Mouse (Mus musculus) hindbrain, embryonic 11.5 days (tissue): ENCODE data around the gene Nkx2-5. TPM values are rescaled to one million over a fixed set of nuclear protein-coding genes. Genes with fewer than 3 reads are reported as not detected.
A peak's percentile ranks its signal among the peaks of the same experiment; 100 is the strongest.

Experiments
- ATAC-seq: fragments of 200-750 bp; cut with Nextera tagmentation; 2 replicates; pipeline ENCODE4 v1.8.0; 2017; ENCODE audit warnings: mild to moderate bottlenecking, moderate TSS enrichment, moderate library complexity; ENCODE audit not compliant: low FRiP score
- DNase-seq: peaks from one replicate; pipeline ENCODE4 v3.0.0-alpha.2; 2015; ENCODE audit warnings: low spot score
- H3K27ac ChIP-seq: fragments of 300-500 bp; sonication (generic); 2 replicates; pipeline ENCODE4 v1.5.1; 2014; ENCODE audit warnings: mild to moderate bottlenecking, low read depth, low read length
- H3K27me3 ChIP-seq: fragments of 300-500 bp; sonication (generic); 2 replicates; pipeline ENCODE4 v1.6.1; 2014; ENCODE audit warnings: mild to moderate bottlenecking, low read length, moderate library complexity, mixed read lengths; ENCODE audit not compliant: control insufficient read depth, insufficient read depth
- H3K36me3 ChIP-seq: fragments of 300-500 bp; sonication (generic); 2 replicates; pipeline ENCODE4 v1.6.1; 2014; ENCODE audit warnings: mild to moderate bottlenecking, low read length, moderate library complexity, mixed read lengths; ENCODE audit not compliant: control insufficient read depth, insufficient read depth
- H3K4me1 ChIP-seq: fragments of 300-500 bp; sonication (generic); replicated peaks from 2 replicates; pipeline ENCODE4 v1.6.1; 2014; ENCODE audit warnings: low read length, mixed read lengths; ENCODE audit not compliant: control insufficient read depth, insufficient read depth
- H3K4me2 ChIP-seq: fragments of 300-500 bp; sonication (generic); replicated peaks from 2 replicates; pipeline ENCODE4 v1.6.1; 2014; ENCODE audit warnings: mild to moderate bottlenecking, low read depth, low read length
- H3K4me3 ChIP-seq: fragments of 300-500 bp; sonication (generic); 2 replicates; pipeline ENCODE4 v1.5.1; 2014; ENCODE audit warnings: low read depth, low read length
- H3K9ac ChIP-seq: fragments of 300-500 bp; sonication (generic); 2 replicates; pipeline ENCODE4 v1.6.1; 2014; ENCODE audit warnings: low read depth, low read length
- H3K9me3 ChIP-seq: fragments of 300-500 bp; sonication (generic); 2 replicates; pipeline ENCODE4 v1.6.1; 2016; ENCODE audit warnings: low read length; ENCODE audit not compliant: control insufficient read depth
- WGBS: fragments of 180-500 bp; shearing (Covaris S2); extraction: QIAGEN DNeasy Blood & Tissue Kit; methylation state at CpG from one replicate; pipeline ENCODE4 v1.1.7; 2014; 5-methylcytosine and 5-hydroxymethylcytosine counted together
- polyA plus RNA-seq: library from polyadenylated mRNA; unstranded; fragments of >200 nt; fragmentation: Nextera tagmentation; extraction: Ambion mirVana; gene quantifications from 2 replicates; pipeline ENCODE4 v1.2.1, GENCODE M21; 2014

The Nkx2-5 gene
- polyA plus RNA-seq, 1 experiment from 2014 or later, result not detected

- Histone ChIP-seq H3K9me3 (no peaks in the 10 kb centered on the region), H3K4me2 (no peak overlapping the region), H3K36me3 (no peaks in the 10 kb centered on the region), H3K27me3 (peaks cover 87% of the 10 kb centered on the region), H3K4me1 (no peaks in the 10 kb centered on the region; the same call in 1 of the 2 replicates), H3K4me3 (no peak overlapping the region), H3K9ac (no peak overlapping the region), H3K27ac (no peak overlapping the region)
- DNase-seq (peak; percentile 41), ATAC-seq (no peak)
- WGBS, result 1% methylated on average over 6 of the region's 6 CpGs
Measured at GRCm38 (mm10) chr17:26848236-26848635, 3.4 kb upstream of the Nkx2-5 start.

- no peaks in the 10 kb centered on the region; the same call in 1 of the 2 replicates for H3K4me1 ChIP-seq
- H3K4me2 ChIP-seq, result no peak overlapping the region
- DNase-seq (no peak), ATAC-seq (no peak)
- no peak overlapping the region for H3K4me3 ChIP-seq
- H3K36me3 ChIP-seq, result no peaks in the 10 kb centered on the region
- no peak overlapping the region for H3K27ac ChIP-seq
- H3K9me3 ChIP-seq, result no peaks in the 10 kb centered on the region
- H3K27me3 ChIP-seq, result peaks cover 88% of the 10 kb centered on the region
- WGBS, result 0% methylated on average over 5 of the region's 5 CpGs
- no peak overlapping the region for H3K9ac ChIP-seq
Measured at GRCm38 (mm10) chr17:26847801-26848200, 3.0 kb upstream of the Nkx2-5 start.

GRCm38 (mm10) chr17:26846411-26846810, 1.6 kb upstream of the Nkx2-5 start:
- no peak overlapping the region for H3K4me3 ChIP-seq
- H3K4me2 ChIP-seq, result no peak overlapping the region
- no peaks in the 10 kb centered on the region for H3K9me3 ChIP-seq
- DNase-seq (peak; percentile 44), ATAC-seq (no peak)
- H3K27me3 ChIP-seq, result peaks cover 88% of the 10 kb centered on the region
- H3K9ac ChIP-seq, result no peak overlapping the region
- H3K4me1 ChIP-seq, result no peaks in the 10 kb centered on the region; the same call in 1 of the 2 replicates
- no peak overlapping the region for H3K27ac ChIP-seq
- no peaks in the 10 kb centered on the region for H3K36me3 ChIP-seq
- 7% methylated on average over 8 of the region's 8 CpGs for WGBS

- 3% methylated on average over 14 of the region's 14 CpGs for WGBS
- Histone ChIP-seq H3K9me3 (no peaks in the 10 kb centered on the region), H3K27me3 (peaks cover 89% of the 10 kb centered on the region), H3K4me3 (no peak overlapping the region), H3K9ac (no peak overlapping the region), H3K36me3 (no peaks in the 10 kb centered on the region), H3K4me1 (no peaks in the 10 kb centered on the region; the same call in 1 of the 2 replicates), H3K4me2 (no peak overlapping the region), H3K27ac (no peak overlapping the region)
- ATAC-seq (no peak), DNase-seq (peak; percentile 52)
Measured at GRCm38 (mm10) chr17:26845149-26846050, 591 bp upstream of the Nkx2-5 start.

- Histone ChIP-seq H3K36me3 (no peaks in the 10 kb centered on the region), H3K4me2 (no peak overlapping the region), H3K9me3 (no peaks in the 10 kb centered on the region), H3K4me1 (no peaks in the 10 kb centered on the region; the same call in 1 of the 2 replicates), H3K27ac (no peak overlapping the region), H3K27me3 (peaks cover 90% of the 10 kb centered on the region), H3K4me3 (no peak overlapping the region), H3K9ac (no peak overlapping the region)
- WGBS, result under 1% methylated on average over 36 of the region's 36 CpGs
- no peak for ATAC-seq
- peak; percentile 62 for DNase-seq
Measured at GRCm38 (mm10) chr17:26844371-26844851, 398 bp downstream of the Nkx2-5 start.

- no peaks in the 10 kb centered on the region for H3K36me3 ChIP-seq
- no peak overlapping the region for H3K27ac ChIP-seq
- no peak overlapping the region for H3K9ac ChIP-seq
- H3K9me3 ChIP-seq, result no peaks in the 10 kb centered on the region
- ATAC-seq (no peak), DNase-seq (peak; percentile 49)
- peaks cover 91% of the 10 kb centered on the region for H3K27me3 ChIP-seq
- H3K4me1 ChIP-seq, result no peaks in the 10 kb centered on the region; the same call in 1 of the 2 replicates
- no peak overlapping the region for H3K4me2 ChIP-seq
- no peak overlapping the region for H3K4me3 ChIP-seq
- WGBS, result under 1% methylated on average over 7 of the region's 7 CpGs
Measured at GRCm38 (mm10) chr17:26843696-26844236, 1.0 kb downstream of the Nkx2-5 start.

GRCm38 (mm10) chr17:26843229-26843567, 1.6 kb downstream of the Nkx2-5 start:
- Histone ChIP-seq H3K36me3 (no peaks in the 10 kb centered on the region), H3K27me3 (peaks cover 92% of the 10 kb centered on the region), H3K9me3 (no peaks in the 10 kb centered on the region), H3K4me1 (no peaks in the 10 kb centered on the region; the same call in 1 of the 2 replicates), H3K9ac (no peak overlapping the region), H3K4me2 (no peak overlapping the region), H3K4me3 (no peak overlapping the region), H3K27ac (no peak overlapping the region)
- ATAC-seq (no peak), DNase-seq (peak; percentile 66)
- under 1% methylated on average over 14 of the region's 14 CpGs for WGBS

GRCm38 (mm10) chr17:26842431-26843228, 2.2 kb downstream of the Nkx2-5 start:
- ATAC-seq (no peak), DNase-seq (peak; percentile 34)
- H3K4me3 ChIP-seq, result no peak overlapping the region
- H3K9me3 ChIP-seq, result no peaks in the 10 kb centered on the region
- H3K27ac ChIP-seq, result no peak overlapping the region
- H3K4me1 ChIP-seq, result no peaks in the 10 kb centered on the region; the same call in 1 of the 2 replicates
- H3K9ac ChIP-seq, result no peak overlapping the region
- H3K36me3 ChIP-seq, result no peaks in the 10 kb centered on the region
- peaks cover 92% of the 10 kb centered on the region for H3K27me3 ChIP-seq
- 2% methylated on average over 9 of the region's 9 CpGs for WGBS
- no peak overlapping the region for H3K4me2 ChIP-seq
